Mouse (Mus musculus): ENCODE data around the gene Gm14180.
"Not testable (repeated sequence)": the region's sequence is repeated elsewhere in the genome, so short reads cannot be mapped to it uniquely, and the experiment has no call there.

Gene Gm14180

DNA sequence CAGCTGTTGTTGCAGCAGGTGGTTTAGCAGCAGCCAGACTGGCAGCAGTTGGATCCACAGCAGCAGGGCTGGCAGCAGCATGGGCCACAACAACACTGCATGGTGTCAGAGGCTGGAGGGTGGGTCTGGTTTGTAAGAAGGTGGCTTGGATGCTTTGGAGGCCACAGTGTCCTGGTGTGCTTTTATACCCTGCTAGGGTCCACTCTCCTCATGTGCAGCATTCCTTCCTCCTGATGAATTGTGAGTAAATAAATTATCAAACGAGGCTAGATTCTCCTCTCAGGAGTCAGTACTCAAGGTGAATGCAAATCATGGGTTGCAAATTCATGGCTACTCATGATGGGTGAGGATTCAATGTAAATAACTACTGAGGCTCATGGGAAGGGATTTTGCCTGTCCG is at the start of gene Gm14180:
Gene Gm14180 (minus strand): TSS at position 101 of the 400 bp plus-strand sequence.
- no peak for DNase-seq (ENCODE audit: low spot score)

DNA sequence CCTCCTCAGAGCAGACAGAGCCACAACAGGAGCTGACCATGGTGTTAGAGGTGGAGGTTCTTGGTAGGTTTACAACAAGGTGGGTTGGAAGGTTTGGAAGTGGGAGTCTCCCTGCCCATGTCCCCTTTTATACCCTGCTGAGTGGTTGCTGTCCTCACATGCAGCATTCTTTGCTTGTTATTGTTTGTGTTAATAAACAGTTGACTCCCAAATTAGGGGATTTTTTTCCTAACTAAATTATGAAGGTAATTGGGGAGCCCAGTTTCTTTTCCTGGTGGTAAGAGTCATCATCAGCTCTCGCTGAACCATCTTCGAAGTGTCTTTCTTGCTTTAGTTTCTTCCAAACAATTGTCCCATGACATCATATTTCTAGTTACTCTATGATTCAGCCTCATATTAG is 46.5 kb upstream of the Gm14180 start, which contains the start of gene Krtap4-8:
Gene Krtap4-8 (minus strand): TSS at position 101 of the 400 bp plus-strand sequence.
- DNase-seq (ENCODE audit: low spot score), result no peak

DNA sequence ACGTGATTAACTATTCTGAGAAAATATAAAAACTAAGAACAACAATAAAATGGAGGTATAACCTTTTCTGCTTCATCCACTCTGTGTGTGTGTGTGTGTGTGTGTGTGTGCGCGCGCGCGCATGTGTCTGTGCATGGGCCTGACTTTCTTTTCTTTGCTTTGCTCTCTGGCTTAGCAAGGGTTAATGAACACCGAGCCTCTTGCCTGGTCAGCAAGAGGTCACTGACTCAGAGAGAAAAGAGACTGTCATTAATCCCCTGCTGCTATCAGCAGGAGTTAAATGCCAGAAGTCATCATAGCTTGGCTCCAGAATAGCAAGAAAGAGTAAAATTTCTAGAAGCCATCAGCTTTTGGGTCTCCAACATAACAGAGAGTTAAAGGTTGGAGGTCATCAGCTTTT is 44.3 kb upstream of the Gm14180 start:
- DNase-seq (ENCODE audit: low spot score), result no peak

DNA sequence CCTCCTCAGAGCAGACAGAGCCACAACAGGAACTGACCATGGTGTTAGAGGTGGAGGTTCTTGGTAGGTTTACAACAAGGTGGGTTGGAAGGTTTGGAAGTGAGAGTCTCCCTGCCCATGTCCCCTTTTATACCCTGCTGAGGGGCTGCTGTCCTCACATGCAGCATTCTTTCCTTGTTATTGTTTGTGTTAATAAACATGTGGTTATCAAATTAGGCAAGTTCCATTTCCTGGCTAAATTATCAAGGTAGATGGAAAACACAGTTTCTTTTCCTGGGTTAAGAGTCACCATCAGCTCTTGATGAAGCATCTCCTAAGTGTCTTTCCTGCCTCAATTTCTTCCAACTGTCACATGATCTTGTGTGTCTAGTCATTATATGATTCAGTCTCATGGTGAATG is 38.7 kb upstream of the Gm14180 start, which contains the start of gene Gm11595:
Gene Gm11595 (minus strand): TSS at position 101 of the 400 bp plus-strand sequence.
- DNase-seq (ENCODE audit: low spot score), result not testable (repeated sequence)

DNA sequence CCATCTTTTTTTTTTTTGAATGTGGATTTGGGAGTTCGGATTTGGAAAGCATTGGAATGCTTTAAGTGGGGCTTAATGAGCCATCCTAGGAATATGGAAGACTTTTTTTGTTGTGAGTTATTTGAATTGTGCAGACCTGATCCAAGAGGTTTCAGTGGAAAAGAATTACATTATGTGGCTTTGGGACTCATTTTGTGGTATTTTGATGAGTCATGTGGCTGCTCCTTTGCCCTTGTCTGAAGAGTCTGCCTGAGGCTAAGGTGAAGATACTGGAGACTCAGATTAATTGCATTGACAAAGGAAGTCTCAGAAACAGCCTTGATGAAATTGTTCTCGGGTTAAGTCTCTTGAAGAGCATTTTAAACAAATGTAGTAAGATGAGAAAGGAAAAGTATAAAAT is 34.3 kb upstream of the Gm14180 start:
- no peak for DNase-seq (ENCODE audit: low spot score)

DNA sequence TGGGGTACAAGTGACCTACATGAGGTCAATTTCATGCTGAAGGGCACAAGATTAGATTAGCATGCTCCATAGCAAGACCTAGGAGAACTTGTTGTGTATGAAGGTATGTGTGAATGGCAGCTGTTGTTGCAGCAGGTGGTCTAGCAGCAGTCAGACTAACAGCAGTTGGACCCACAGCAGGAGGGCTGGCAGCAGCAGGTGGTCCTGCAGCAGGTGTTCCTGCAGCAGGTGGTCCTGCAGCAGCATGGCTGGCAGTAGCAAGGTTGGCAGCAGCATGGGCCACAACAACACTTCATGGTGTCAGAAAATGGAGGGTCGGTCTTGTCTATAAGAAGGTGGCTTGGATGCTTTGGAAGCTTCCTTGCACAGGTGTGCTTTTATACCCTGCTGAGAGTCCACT is 24.8 kb upstream of the Gm14180 start:
- no peak for DNase-seq (ENCODE audit: low spot score)

DNA sequence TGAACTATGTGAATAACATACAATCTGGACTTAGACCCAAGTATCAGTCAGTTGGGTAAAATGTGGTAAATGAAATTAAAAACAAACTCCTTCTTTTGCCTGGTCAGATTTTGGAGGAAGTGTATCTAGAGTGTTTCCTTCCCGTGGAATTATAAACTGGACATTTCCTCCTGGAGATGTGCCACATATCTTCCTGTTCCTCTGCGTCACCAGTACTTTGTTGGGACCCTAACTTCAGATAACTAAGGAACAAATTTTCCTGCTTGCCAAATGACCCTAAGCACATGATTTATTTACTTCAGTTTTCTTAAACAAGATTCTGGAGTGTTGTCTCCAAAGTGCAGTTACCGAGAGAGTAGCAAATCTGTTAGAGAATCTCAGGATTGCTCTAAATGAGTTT is 9.9 kb upstream of the Gm14180 start:
- no peak for DNase-seq (ENCODE audit: low spot score)

DNA sequence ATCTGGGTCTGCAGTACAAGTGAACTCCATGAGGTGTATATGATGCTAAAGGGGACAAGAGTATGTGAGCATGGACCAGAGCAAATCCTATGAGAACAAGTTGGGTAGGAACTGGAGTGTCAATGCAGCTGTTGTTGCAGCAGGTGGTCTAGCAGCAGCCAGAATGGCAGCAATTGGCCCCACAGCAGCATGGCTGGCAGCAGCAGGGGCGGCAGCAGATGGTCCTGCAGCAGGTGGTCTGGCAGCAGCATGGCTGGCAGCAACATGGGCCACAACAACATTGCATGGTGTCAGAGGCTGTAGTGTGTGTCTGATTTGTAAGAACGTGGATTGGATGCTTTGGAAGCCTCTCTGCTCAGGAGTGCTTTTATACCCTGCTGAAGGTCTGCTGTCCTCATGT is 10.0 kb downstream of the Gm14180 start:
- DNase-seq (ENCODE audit: low spot score), result no peak

DNA sequence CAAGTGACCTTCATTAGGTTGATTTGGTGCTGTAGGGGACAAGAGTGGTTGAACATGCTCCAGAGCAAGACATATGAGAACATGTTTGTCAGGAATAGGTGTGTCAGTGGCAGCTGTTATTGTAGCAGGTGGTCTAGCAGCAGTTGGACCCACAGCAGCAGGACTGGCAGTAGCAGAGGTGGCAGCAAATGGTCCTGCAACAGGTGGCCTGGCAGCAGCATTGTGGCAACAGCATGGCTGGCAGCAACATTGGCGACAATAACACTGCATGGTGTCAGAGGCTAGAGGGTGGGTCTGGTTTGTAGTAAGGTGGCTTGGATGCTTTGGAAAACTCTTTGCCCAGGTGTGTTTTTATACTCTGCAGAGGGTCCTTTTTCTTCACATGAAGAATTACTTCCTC is 15.3 kb downstream of the Gm14180 start:
- DNase-seq (ENCODE audit: low spot score), result no peak

DNA sequence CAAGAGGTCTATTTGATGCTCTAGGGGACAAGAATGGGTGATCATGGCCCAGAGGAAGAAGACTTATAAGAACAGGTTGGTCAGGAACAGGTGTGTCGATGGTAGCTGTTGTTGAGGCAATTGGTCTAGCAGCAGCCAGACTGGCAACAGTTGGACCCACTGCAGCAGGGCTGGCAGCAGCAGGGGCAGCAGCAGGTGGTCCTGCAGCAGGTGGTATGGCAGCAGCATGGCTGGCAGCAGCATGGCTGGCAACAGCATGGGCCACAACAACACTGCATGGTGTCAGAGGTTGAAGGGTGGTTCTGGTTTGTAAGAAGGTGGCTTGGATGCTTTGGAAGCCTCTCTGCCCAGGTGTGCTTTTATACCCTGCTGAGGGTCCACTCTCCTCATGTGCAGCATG is 43.6 kb downstream of the Gm14180 start, which contains the start of gene Gm14190:
Gene Gm14190 (minus strand): TSS at position 278 of the 400 bp plus-strand sequence.
- no peak for DNase-seq (ENCODE audit: low spot score)

DNA sequence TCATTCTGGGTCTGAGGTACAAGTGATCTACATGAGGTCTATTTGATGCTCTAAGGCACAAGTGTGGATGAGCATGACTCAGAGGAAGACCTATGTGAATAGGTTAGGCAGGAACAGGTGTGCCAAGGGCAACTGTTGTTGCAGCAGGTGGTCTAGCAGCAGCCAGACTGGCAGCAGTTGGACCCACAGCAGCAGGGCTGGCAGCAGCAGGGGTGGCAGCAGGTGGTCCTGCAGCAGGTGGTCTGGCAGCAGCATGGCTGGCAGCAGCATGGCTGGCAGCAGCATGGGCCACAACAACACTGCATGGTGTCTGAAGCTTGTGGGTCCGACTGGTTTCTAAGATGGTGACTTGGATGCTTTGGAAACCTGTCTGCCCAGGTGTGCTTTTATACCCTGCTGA is 48.9 kb downstream of the Gm14180 start:
- DNase-seq (ENCODE audit: low spot score), result not testable (repeated sequence)
